Mouse (Mus musculus) MEL (cell line): Measurements from ENCODE around the gene Klhl42. TPM values are rescaled to one million over a fixed set of nuclear protein-coding genes. Genes with fewer than 3 reads are reported as not detected.

Source experiments
- DNase-seq: peaks from one replicate; pipeline ENCODE4 v3.0.0; 2011; ENCODE audit warnings: low read depth, low spot score
- H3K27ac ChIP-seq: 2 replicates; pipeline ENCODE4 v1.5.1; 2012; ENCODE audit warnings: low read depth, mild to moderate bottlenecking, control low read depth, low read length, moderate library complexity; ENCODE audit not compliant: control insufficient read depth
- H3K27me3 ChIP-seq, 2 experiments: fragments of 150-350 bp in 1 of 2; sonication (generic) in 1 of 2; 2 replicates each; pipeline ENCODE4 v1.6.1; 2012; ENCODE audit warnings: low read length in 2 of 2, mild to moderate bottlenecking in 2 of 2, improper control_type of control experiment in 1 of 2, moderate library complexity in 1 of 2; ENCODE audit not compliant: insufficient read depth in 2 of 2, control insufficient read depth in 1 of 2
- H3K36me3 ChIP-seq, 2 experiments: 2 replicates each; pipeline ENCODE4 v1.6.1; 2012 to 2014; ENCODE audit warnings: low read length in 2 of 2, improper control_type of control experiment in 1 of 2, inconsistent platforms in 1 of 2, mild to moderate bottlenecking in 1 of 2; ENCODE audit not compliant: insufficient read depth in 2 of 2, control insufficient read depth in 1 of 2
- H3K4me1 ChIP-seq, 2 experiments: fragments of 150-350 bp in 1 of 2; sonication (generic) in 1 of 2; 2 replicates each; pipeline ENCODE4 v1.6.1; 2012; ENCODE audit warnings: low read length in 2 of 2, improper control_type of control experiment in 1 of 2, mild to moderate bottlenecking in 1 of 2; ENCODE audit not compliant: insufficient read depth in 2 of 2, control insufficient read depth in 1 of 2
- H3K4me3 ChIP-seq, 2 experiments: fragments of 150-350 bp in 1 of 2; sonication (generic) in 1 of 2; 2 replicates each; pipeline ENCODE4 v1.5.1; 2012; ENCODE audit warnings: low read depth in 2 of 2, low read length in 2 of 2, mild to moderate bottlenecking in 2 of 2, moderate library complexity in 2 of 2, control low read depth in 1 of 2, improper control_type of control experiment in 1 of 2; ENCODE audit not compliant: control insufficient read depth in 1 of 2, insufficient read depth in 1 of 2
- H3K79me2 ChIP-seq: 2 replicates; pipeline ENCODE4 v1.6.1; 2012; ENCODE audit warnings: mild to moderate bottlenecking, low read length, moderate library complexity; ENCODE audit not compliant: control insufficient read depth, poor library complexity, insufficient read depth
- H3K9ac ChIP-seq: 2 replicates; pipeline ENCODE4 v1.6.1; 2012; ENCODE audit warnings: low read depth, mild to moderate bottlenecking, control low read depth, low read length, moderate library complexity; ENCODE audit not compliant: control insufficient read depth, poor library complexity, severe bottlenecking
- H3K9me3 ChIP-seq: fragments of 150-350 bp; sonication (generic); replicated peaks from 2 replicates; pipeline ENCODE4 v1.6.1; 2012; ENCODE audit warnings: mild to moderate bottlenecking, low read length, improper control_type of control experiment, moderate library complexity; ENCODE audit not compliant: insufficient read depth
- BHLHE40 ChIP-seq: IDR thresholded peaks from 2 replicates; pipeline ENCODE4 v1.6.1; 2012; ENCODE audit warnings: low read depth, mild to moderate bottlenecking, inconsistent platforms, low read length, improper control_type of control experiment, borderline replicate concordance
- CHD2 ChIP-seq: IDR thresholded peaks from 2 replicates; pipeline ENCODE4 v1.6.1; 2011; ENCODE audit warnings: low read length, improper control_type of control experiment
- E2F4 ChIP-seq: IDR thresholded peaks from 2 replicates; pipeline ENCODE4 v1.6.1; 2011; ENCODE audit warnings: low read depth, low read length, improper control_type of control experiment, borderline replicate concordance
- GATA1 ChIP-seq: IDR thresholded peaks from 2 replicates; pipeline ENCODE4 v1.6.1; 2011; ENCODE audit warnings: low read depth, low read length, improper control_type of control experiment
- HCFC1 ChIP-seq: IDR thresholded peaks from 2 replicates; pipeline ENCODE4 v1.6.1; 2012; ENCODE audit warnings: low read depth, mild to moderate bottlenecking, inconsistent platforms, low read length, improper control_type of control experiment, moderate library complexity
- JUND ChIP-seq: IDR thresholded peaks from 2 replicates; pipeline ENCODE4 v1.6.1; 2011; ENCODE audit warnings: low read depth, mild to moderate bottlenecking, improper control_type of control experiment, low read length
- KAT2A ChIP-seq: conservative IDR thresholded peaks from 2 replicates; pipeline ENCODE4 v1.6.1; 2012; ENCODE audit warnings: low read depth, low read length, improper control_type of control experiment, inconsistent platforms
- MAFK ChIP-seq: IDR thresholded peaks from 2 replicates; pipeline ENCODE4 v1.6.1; 2011; ENCODE audit warnings: low read depth, mild to moderate bottlenecking, low read length, improper control_type of control experiment, borderline replicate concordance
- MEF2A ChIP-seq: IDR thresholded peaks from 2 replicates; pipeline ENCODE4 v1.6.1; 2014; ENCODE audit warnings: low read depth, mild to moderate bottlenecking, inconsistent platforms, low read length, improper control_type of control experiment; ENCODE audit not compliant: poor library complexity, insufficient replicate concordance, severe bottlenecking; ENCODE audit errors: extremely low read depth
- MYB ChIP-seq: IDR thresholded peaks from 2 replicates; pipeline ENCODE4 v1.6.1; 2011; ENCODE audit warnings: mild to moderate bottlenecking, low read depth, low read length, improper control_type of control experiment
- MYC ChIP-seq: IDR thresholded peaks from 2 replicates; pipeline ENCODE4 v1.6.1; 2011; ENCODE audit warnings: low read depth, mild to moderate bottlenecking, low read length, improper control_type of control experiment, moderate library complexity
- NELFE ChIP-seq: IDR thresholded peaks from 2 replicates; pipeline ENCODE4 v1.6.1; 2011; ENCODE audit warnings: low read depth, low read length, improper control_type of control experiment
- NRF1 ChIP-seq: IDR thresholded peaks from 2 replicates; pipeline ENCODE4 v1.6.1; 2014; ENCODE audit warnings: low read depth, mild to moderate bottlenecking, inconsistent platforms, low read length, improper control_type of control experiment, moderate library complexity; ENCODE audit not compliant: poor library complexity, insufficient read depth, severe bottlenecking
- POLR2A ChIP-seq, 2 experiments: IDR thresholded peaks; 2 replicates each; pipeline ENCODE4 v1.6.1; 2011 to 2012; ENCODE audit warnings: low read length in 2 of 2, mild to moderate bottlenecking in 2 of 2, control low read depth in 1 of 2, improper control_type of control experiment in 1 of 2, low read depth in 1 of 2, moderate library complexity in 1 of 2; ENCODE audit not compliant: control insufficient read depth in 1 of 2, insufficient read depth in 1 of 2, poor library complexity in 1 of 2
- RAD21 ChIP-seq: IDR thresholded peaks from 2 replicates; pipeline ENCODE4 v1.6.1; 2011; ENCODE audit warnings: mild to moderate bottlenecking, low read depth, low read length, improper control_type of control experiment
- RCOR1 ChIP-seq: IDR thresholded peaks from 2 replicates; pipeline ENCODE4 v1.6.1; 2012; ENCODE audit warnings: low read depth, mild to moderate bottlenecking, inconsistent platforms, low read length, improper control_type of control experiment
- TBP ChIP-seq: IDR thresholded peaks from 2 replicates; pipeline ENCODE4 v1.8.0; 2011; ENCODE audit warnings: low read depth, low read length, improper control_type of control experiment
- ZC3H11A ChIP-seq: IDR thresholded peaks from 2 replicates; pipeline ENCODE4 v1.6.1; 2012; ENCODE audit warnings: low read depth, mild to moderate bottlenecking, inconsistent platforms, low read length, improper control_type of control experiment
- polyA plus RNA-seq, 2 experiments: library from polyadenylated mRNA; stranded (reverse) in 1 of 2; unstranded in 1 of 2; fragments of >175 nt in 1 of 2; fragments of >200 nt in 1 of 2; gene quantifications; 2 replicates each; pipeline versions ENCODE4 v1.2.1 to v1.2.4; 2012; ENCODE audit warnings: low replicate concordance in 2 of 2, low read depth in 1 of 2; ENCODE audit not compliant: insufficient read length in 2 of 2, insufficient read depth in 1 of 2, missing spikeins in 1 of 2
- total RNA-seq: library from RNA; depleted of rRNA; stranded (reverse); fragments of 300-350 nt; gene quantifications from 2 replicates; pipeline ENCODE4 v1.2.3, GENCODE M21; 2012

Klhl42 gene
- total and polyA plus RNA-seq, 3 experiments, result 8.2 to 10.9 TPM; not detected in 1

DNA sequence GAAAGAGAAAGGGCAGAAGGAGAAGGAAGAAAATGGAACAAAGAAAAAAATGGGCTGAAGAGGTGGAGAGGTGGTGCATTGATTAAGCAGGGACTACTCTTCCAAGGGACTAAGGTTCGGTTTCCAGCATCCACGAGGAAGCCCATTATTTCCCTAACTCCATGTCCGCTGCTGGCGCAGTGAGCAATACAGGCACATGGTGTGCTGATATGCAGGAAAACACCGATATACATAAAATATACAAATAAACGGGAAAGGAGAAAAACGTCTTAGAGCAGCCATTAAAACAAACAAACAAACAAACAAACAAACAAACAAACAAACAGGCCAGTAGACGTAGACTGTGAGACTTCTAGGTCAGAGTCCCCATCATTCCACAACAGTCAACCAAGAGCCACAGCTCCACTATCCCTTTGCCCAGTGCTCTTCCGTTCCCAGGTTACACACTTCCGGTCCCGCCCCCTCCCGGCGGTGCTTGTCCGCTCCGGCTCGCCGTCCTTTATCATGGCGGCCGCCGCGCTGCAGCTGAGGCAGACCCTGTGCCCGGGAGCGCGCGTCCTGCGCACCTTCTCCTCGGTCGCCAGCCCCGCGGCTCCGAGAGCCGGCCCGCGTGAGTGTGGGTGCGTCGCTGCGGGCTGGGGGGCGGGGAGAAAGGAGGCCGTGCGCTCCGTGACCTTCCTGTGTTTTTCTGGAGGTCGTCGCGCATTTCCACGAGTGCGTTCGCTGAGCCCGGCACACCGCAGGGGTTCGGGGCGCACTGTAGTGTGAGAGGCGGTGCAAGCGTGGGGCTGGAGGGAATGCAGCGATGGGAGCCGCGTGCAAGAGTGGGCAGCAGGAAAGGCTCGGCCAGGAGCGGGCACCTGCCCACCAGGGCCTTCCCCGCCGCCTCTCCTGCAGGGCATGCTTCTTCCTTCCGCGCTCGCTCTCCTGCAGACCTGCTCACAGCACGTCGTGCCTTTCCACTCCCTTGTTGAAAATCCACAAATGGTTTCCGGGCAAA is 48.6 kb upstream of the Klhl42 start, which contains the start of gene Mrps35 (continued):
- 0 out of 2 replicates have a peak, but pooled peaks have one; percentile 37 for TF ChIP-seq RCOR1

DNA sequence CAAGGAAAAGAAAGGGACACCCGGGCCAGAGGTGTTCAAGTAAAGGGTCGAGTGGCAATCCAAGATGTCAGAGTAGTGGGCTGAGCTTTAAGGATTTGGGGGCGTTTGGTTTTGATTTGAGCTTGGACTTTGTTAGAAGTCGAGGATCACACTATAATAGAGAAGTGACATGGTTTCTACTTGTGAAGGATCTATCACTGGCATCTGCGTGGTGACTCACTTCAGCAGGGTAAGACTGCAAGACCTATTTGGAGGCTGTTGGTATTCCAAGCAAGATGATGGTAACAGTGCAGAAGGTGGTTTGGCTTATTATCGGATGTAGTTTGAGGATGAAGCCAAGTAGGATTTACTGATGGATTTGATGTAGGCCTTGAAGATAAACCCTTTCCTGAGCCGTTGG is 47.5 kb upstream of the Klhl42 start:
- peaks cover 30% of the 10 kb centered on the region for H3K79me2 ChIP-seq
- no peaks in the 10 kb centered on the region for H3K27me3 ChIP-seq
- H3K27ac ChIP-seq, result no peak overlapping the region
- TF ChIP-seq E2F4 (no peak), HCFC1 (no peak), RAD21 (no peak), NRF1 (no peak), MEF2A (no peak), JUND (0 out of 2 replicates have a peak, but pooled peaks have one; percentile 38), RCOR1 (no peak)
- peaks cover 0 to 9% of the 10 kb centered on the region in 2 experiments; a peak in 1 of 4 replicates for H3K4me1 ChIP-seq
- peak overlapping the region; percentile 96 for H3K9ac ChIP-seq
- H3K36me3 ChIP-seq, result peaks cover 7 to 8% of the 10 kb centered on the region in 2 experiments
- peak; percentile 72 for DNase-seq
- H3K4me3 ChIP-seq, result peak overlapping the region; percentile 73 to 95
- H3K9me3 ChIP-seq, result no peaks in the 10 kb centered on the region

DNA sequence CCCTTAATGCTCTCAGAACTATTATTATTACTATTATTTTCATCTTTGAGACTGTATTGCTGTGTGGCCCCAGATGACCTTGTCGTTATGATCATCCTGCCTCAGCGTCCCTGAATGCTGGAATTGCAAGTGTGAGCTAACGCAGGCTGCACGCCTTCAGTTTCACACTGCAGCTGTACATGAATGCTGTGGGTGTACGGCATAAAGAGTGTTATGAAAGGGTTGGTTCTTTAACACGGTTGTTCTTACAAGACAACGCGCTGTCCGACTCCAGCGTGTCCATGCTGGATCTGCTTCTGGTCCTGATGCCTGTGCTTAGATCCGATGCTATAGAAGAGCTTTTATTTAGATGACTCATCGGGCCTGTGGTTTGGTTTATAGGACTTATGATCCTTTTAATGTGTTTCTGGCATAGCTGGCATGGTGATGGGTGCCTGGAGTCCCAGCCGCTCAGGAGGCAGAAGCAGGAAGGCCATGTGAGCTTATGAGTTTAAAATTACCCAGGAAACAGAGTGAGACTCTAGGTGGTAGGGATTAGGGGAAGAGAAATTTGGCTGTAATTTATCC is 41.9 kb upstream of the Klhl42 start:
- no peak overlapping the region for H3K4me3 ChIP-seq
- H3K27me3 ChIP-seq, result no peaks in the 10 kb centered on the region
- H3K4me1 ChIP-seq, result no peaks in the 10 kb centered on the region
- no peak overlapping the region for H3K9ac ChIP-seq
- TF ChIP-seq NRF1 (no peak), MAFK (no peak), CHD2 (no peak), KAT2A (no peak), GATA1 (no peak), MYB (no peak), HCFC1 (no peak), MYC (no peak), RAD21 (no peak), NELFE (no peak), POLR2A (IDR thresholded peaks at IDR 0.05; ENCODE audit: control insufficient read depth in 1 of 2, insufficient read depth in 1 of 2, low read depth in 1 of 2, low read length in 2 of 2, poor library complexity in 1 of 2) (no peak), ZC3H11A (no peak), BHLHE40 (no peak), TBP (no peak)
- TF ChIP-seq, all 39 proteins: peak for 0
- H3K36me3 ChIP-seq, result peaks cover under 1 to 21% of the 10 kb centered on the region in 2 experiments
- H3K27ac ChIP-seq, result no peak overlapping the region
- H3K79me2 ChIP-seq, result peaks cover 12% of the 10 kb centered on the region
- no peaks in the 10 kb centered on the region for H3K9me3 ChIP-seq
- DNase-seq, result no peak
